Mouse (Mus musculus) midbrain, postnatal 0 days (tissue): ENCODE data around the gene Mef2c. TPM values are rescaled to one million over a fixed set of nuclear protein-coding genes. Genes with fewer than 3 reads are reported as not detected.
A peak's percentile ranks its signal among the peaks of the same experiment; 100 is the strongest.

Source experiments
- ATAC-seq: fragments of 200-750 bp; cut with Nextera tagmentation; 2 replicates; pipeline ENCODE4 v1.8.0; 2017; ENCODE audit warnings: moderate number of reproducible peaks, mild to moderate bottlenecking, moderate TSS enrichment, moderate library complexity; ENCODE audit not compliant: low FRiP score
- DNase-seq: peaks from one replicate; pipeline ENCODE4 v3.0.0-alpha.2; 2015; ENCODE audit warnings: low spot score
- H3K27ac ChIP-seq: fragments of 300-500 bp; sonication (generic); 2 replicates; pipeline ENCODE4 v1.5.1; 2014; ENCODE audit warnings: low read depth, mild to moderate bottlenecking, low read length, mixed read lengths
- H3K27me3 ChIP-seq: fragments of 300-500 bp; sonication (generic); 2 replicates; pipeline ENCODE4 v1.6.1; 2014; ENCODE audit warnings: low read length, control low read depth, mixed read lengths; ENCODE audit not compliant: insufficient read depth
- H3K36me3 ChIP-seq: fragments of 300-500 bp; sonication (generic); 2 replicates; pipeline ENCODE4 v1.6.1; 2014; ENCODE audit warnings: low read length, control low read depth, mixed read lengths; ENCODE audit not compliant: insufficient read depth
- H3K4me1 ChIP-seq: fragments of 300-500 bp; sonication (generic); 2 replicates; pipeline ENCODE4 v1.6.1; 2014; ENCODE audit warnings: mild to moderate bottlenecking, control low read depth, antibody characterized with exemption, low read length, mixed read lengths; ENCODE audit not compliant: insufficient read depth
- H3K4me2 ChIP-seq: fragments of 300-500 bp; sonication (generic); 2 replicates; pipeline ENCODE4 v1.6.1; 2014; ENCODE audit warnings: low read depth, mild to moderate bottlenecking, low read length, mixed read lengths; ENCODE audit not compliant: poor library complexity, severe bottlenecking
- H3K4me3 ChIP-seq: fragments of 300-500 bp; sonication (generic); 2 replicates; pipeline ENCODE4 v1.5.1; 2014; ENCODE audit warnings: low read depth, mild to moderate bottlenecking, low read length, moderate library complexity
- H3K9ac ChIP-seq: fragments of 300-500 bp; sonication (generic); replicated peaks from 2 replicates; pipeline ENCODE4 v1.6.1; 2014; ENCODE audit warnings: mild to moderate bottlenecking, low read length, moderate library complexity, mixed read lengths; ENCODE audit not compliant: poor library complexity, severe bottlenecking
- H3K9me3 ChIP-seq: fragments of 300-500 bp; sonication (generic); 2 replicates; pipeline ENCODE4 v1.6.1; 2016; ENCODE audit warnings: low read length, control low read depth
- CTCF ChIP-seq: IDR thresholded peaks from 2 replicates; pipeline ENCODE4 v1.5.1; 2016; ENCODE audit warnings: antibody characterized with exemption, mild to moderate bottlenecking
- WGBS: fragments of 180-500 bp; shearing (Covaris S2); extraction: QIAGEN DNeasy Blood & Tissue Kit; methylation state at CpG from one replicate; pipeline ENCODE4 v1.1.7; 2014; 5-methylcytosine and 5-hydroxymethylcytosine counted together
- polyA plus RNA-seq: library from polyadenylated mRNA; unstranded; fragments of >200 nt; fragmentation: Nextera tagmentation; extraction: Ambion mirVana; gene quantifications from 2 replicates; pipeline ENCODE4 v1.2.1, GENCODE M21; 2015
- total RNA-seq: library from RNA; depleted of rRNA; stranded (reverse); fragments of >200 nt; gene quantifications from 2 replicates; pipeline ENCODE4 v1.2.3, GENCODE M21; 2014

The Mef2c gene
- total and polyA plus RNA-seq, 2 experiments from 2014 or later, result 32.9 to 50.7 TPM

DNA sequence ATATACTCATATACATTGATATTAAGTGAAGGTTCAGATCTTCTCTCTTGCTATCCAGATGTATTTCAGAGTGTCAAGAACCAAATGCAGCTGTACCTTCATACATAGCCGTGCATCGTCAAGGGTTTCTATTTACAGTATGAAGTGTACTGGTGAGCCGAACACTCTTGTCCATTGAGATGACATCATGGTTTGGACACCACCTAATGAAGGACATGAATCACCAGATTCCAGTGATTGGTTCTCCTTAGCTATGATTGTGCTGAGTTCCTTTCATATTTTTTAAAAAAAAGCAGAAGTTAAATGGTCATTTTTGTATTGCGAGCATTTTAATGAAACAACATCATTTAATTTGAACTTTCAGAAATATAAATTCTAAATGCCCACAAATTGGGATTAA is 97.9 kb downstream of the Mef2c start:
- TF ChIP-seq CTCF, result no peak
- no peaks in the 10 kb centered on the region for H3K4me1 ChIP-seq
- H3K36me3 ChIP-seq, result no peaks in the 10 kb centered on the region
- no peak for DNase-seq
- no peak for ATAC-seq
- WGBS, result 95% methylated on average over 4 of the region's 4 CpGs
- H3K4me2 ChIP-seq, result no peak overlapping the region
- H3K9ac ChIP-seq, result no peak overlapping the region
- H3K27me3 ChIP-seq, result no peaks in the 10 kb centered on the region
- no peak overlapping the region for H3K27ac ChIP-seq
- no peaks in the 10 kb centered on the region for H3K9me3 ChIP-seq
- H3K4me3 ChIP-seq, result no peak overlapping the region

DNA sequence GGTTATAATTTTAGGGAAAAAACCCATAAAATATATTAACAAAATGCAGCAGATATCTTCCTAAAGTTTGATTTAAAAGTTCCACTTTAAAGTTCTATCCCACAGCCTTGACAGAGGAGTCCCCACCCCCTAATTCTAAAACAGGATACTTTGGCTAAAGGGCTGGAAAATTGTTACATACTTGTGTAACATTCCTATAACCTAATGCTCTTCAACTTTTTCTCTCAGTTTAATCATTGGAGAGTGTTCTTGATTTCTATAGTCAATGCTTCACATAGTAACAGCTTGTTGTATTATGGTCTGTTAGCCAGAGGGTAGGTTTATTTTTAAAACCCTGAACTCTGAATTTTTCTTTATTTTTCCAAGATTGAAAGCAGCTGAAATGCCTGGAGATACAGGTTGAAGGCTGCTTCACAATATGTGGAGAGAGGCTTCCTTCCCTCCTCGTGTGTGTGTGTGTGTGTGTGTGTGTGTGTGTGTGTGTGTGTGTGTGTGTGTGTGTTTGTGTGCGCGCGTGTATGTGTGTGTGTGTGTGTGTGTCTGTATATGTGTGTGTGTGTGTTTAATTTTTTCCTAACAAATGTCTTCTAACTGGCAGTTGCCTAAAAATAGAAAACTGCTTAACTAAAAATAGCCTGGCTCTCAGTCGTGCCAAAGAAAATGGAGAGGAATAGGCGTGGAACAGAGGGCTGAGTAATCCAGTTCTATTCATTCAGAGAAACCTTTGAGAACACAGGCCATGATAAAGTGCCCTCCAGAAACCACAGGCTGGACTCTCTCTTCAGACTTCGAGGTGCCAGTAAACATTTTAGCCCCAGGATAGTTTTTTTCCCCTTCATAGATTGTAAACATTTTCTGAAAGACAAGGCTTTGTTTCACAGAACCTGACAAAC is 99.8 kb downstream of the Mef2c start:
- ATAC-seq, result no peak
- H3K4me3 ChIP-seq, result no peak overlapping the region
- H3K27ac ChIP-seq, result no peak overlapping the region; the same call in 1 of the 2 replicates
- H3K9ac ChIP-seq, result no peak overlapping the region
- H3K4me2 ChIP-seq, result no peak overlapping the region
- TF ChIP-seq CTCF, result no peak
- 35% methylated on average over 7 of the region's 7 CpGs for WGBS
- no peaks in the 10 kb centered on the region for H3K4me1 ChIP-seq
- H3K36me3 ChIP-seq, result no peaks in the 10 kb centered on the region
- DNase-seq, result peak; percentile 48
- H3K27me3 ChIP-seq, result no peaks in the 10 kb centered on the region
- no peaks in the 10 kb centered on the region for H3K9me3 ChIP-seq

DNA sequence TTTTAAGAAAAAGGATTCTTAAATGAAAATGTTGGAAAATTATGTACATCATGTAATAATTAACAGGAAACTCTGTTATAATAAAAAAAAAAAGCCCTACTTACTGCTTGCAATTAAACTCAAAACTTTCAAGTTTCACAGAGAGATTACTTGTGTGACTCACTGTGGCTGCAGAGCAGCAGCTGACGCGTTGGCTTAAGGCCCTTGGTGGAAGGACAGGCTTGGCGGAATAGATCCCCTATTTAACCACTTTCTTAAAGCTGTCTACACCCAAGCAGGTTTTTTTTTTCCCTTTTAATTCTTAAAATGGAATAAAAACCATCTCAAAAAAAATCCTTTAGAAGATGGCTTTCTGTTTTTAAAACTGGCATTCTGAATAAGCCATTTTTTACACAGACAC is 100.5 kb downstream of the Mef2c start:
- no peaks in the 10 kb centered on the region for H3K9me3 ChIP-seq
- no peak overlapping the region for H3K4me2 ChIP-seq
- H3K4me1 ChIP-seq, result no peaks in the 10 kb centered on the region
- no peaks in the 10 kb centered on the region for H3K27me3 ChIP-seq
- WGBS, result 26% methylated on average over 3 of the region's 3 CpGs
- no peak overlapping the region for H3K27ac ChIP-seq
- no peaks in the 10 kb centered on the region for H3K36me3 ChIP-seq
- no peak for ATAC-seq
- no peak overlapping the region for H3K4me3 ChIP-seq
- H3K9ac ChIP-seq, result no peak overlapping the region
- peak; percentile 48 for DNase-seq
- TF ChIP-seq CTCF, result no peak

DNA sequence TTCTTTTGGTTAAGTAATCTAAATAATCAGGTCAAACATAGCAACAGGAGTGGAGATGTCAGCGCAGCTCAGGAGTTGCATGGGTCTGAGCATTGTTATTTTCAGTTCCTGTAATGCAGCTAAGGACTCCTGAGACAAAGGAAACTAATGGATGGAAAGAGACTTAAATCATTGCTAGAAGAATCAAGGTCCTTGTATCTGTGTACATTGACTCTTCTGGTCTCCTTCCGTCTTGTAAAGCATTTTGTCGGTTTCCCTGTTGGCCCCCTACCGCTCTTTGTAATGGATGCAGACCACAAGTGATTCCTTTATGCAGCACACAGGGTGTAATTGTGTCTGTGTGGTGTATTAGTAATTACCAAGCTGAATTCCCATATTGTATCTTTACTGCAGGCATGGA is 101.0 kb downstream of the Mef2c start:
- 30% methylated on average over 4 of the region's 4 CpGs for WGBS
- no peak overlapping the region for H3K4me2 ChIP-seq
- H3K9me3 ChIP-seq, result no peaks in the 10 kb centered on the region
- H3K4me3 ChIP-seq, result no peak overlapping the region
- no peak for DNase-seq
- no peak for ATAC-seq
- no peaks in the 10 kb centered on the region for H3K36me3 ChIP-seq
- H3K27ac ChIP-seq, result no peak overlapping the region
- no peaks in the 10 kb centered on the region for H3K4me1 ChIP-seq
- peak; percentile 10 for TF ChIP-seq CTCF
- no peaks in the 10 kb centered on the region for H3K27me3 ChIP-seq
- H3K9ac ChIP-seq, result no peak overlapping the region

DNA sequence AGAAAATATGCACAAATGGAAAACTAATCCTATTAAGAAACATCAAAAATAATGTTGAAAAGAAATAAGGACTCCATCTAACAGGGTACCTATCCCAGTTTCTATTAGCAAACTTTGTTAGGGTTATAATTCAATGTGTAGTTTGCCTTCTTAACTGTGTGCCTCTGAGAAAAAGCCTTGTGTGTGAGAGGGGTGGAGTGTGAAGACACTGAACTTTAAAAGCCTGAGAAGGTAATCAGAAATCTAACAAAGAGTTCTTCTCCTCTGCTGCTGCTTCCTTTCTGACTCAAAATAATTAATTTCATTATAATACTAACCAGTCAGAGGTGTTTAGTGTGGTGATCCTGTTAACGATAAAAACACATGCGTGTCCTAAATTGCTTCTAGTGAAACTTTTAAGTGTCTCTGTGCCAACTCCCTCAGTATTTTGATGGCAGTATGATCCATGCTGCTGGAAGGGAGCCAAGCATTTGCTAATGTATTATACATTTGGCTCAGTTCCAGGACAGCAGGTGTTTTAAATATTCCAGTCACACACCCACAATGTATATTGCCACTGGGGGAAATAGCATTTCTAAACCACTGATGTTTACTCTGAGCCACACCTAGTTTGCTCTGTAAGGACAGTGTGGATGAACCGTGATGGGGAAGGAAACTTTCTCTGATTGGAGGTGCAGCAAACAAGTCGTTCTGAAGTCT is 104.2 kb downstream of the Mef2c start:
- H3K27me3 ChIP-seq, result no peaks in the 10 kb centered on the region
- TF ChIP-seq CTCF, result no peak
- no peaks in the 10 kb centered on the region for H3K4me1 ChIP-seq
- ATAC-seq (no peak), DNase-seq (peak; percentile 63)
- H3K36me3 ChIP-seq, result no peaks in the 10 kb centered on the region
- H3K4me3 ChIP-seq, result no peak overlapping the region
- no peak overlapping the region for H3K9ac ChIP-seq
- no peaks in the 10 kb centered on the region for H3K9me3 ChIP-seq
- no peak overlapping the region for H3K4me2 ChIP-seq
- 49% methylated on average over 4 of the region's 4 CpGs for WGBS
- no peak overlapping the region for H3K27ac ChIP-seq

DNA sequence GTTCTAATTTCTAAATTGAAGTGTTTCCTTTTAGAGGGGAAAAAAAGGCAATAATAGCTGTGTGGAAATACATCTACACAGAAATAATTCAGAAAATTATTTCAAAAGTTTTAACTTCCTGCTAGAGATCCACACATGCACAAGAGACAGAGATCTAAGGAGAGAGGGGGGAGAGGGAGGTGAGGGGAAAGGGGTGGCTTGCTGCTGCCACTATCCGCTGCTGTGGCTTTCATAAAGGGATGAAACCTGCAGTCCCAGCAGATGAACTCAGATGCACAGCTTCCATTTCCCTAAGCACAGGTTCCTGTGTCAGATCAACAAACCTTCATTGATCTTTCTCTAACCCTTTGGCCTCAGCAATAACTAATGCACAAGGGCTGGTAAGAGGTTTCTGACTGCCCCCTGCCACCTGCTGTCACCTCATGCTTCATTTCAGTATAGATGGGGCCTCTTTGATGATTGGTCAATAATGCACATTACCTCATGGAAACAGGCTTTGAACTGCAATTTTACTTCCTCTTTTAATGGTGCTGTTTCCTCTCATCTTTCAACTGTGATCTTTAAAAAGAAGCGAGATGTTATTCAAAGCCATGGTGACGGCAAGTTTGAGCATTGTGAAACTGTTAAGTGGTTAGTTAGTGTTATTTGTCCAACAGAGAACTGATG is 105.2 kb downstream of the Mef2c start:
- Histone ChIP-seq H3K27me3 (no peaks in the 10 kb centered on the region), H3K4me1 (no peaks in the 10 kb centered on the region), H3K4me3 (no peak overlapping the region), H3K4me2 (no peak overlapping the region), H3K9me3 (no peaks in the 10 kb centered on the region), H3K36me3 (no peaks in the 10 kb centered on the region), H3K9ac (no peak overlapping the region), H3K27ac (no peak overlapping the region)
- no peak for TF ChIP-seq CTCF
- DNase-seq (no peak), ATAC-seq (no peak)
- 73% methylated on average over 3 of the region's 3 CpGs for WGBS
